Mouse (Mus musculus) embryonic facial prominence, embryonic 14.5 days (tissue): ENCODE data around the gene Frmd4a. TPM values are rescaled to one million over a fixed set of nuclear protein-coding genes. Genes with fewer than 3 reads are reported as not detected.

Experiments used
- ATAC-seq: fragments of 200-750 bp; cut with Nextera tagmentation; 2 replicates; pipeline ENCODE4 v1.8.0; 2017; ENCODE audit warnings: low read depth, moderate number of reproducible peaks, moderate TSS enrichment
- DNase-seq: peaks from one replicate; pipeline ENCODE4 v3.0.0-alpha.2; 2015; ENCODE audit warnings: low spot score
- H3K27ac ChIP-seq: fragments of 300-500 bp; sonication (generic); replicated peaks from 2 replicates; pipeline ENCODE4 v1.5.1; 2014; ENCODE audit warnings: low read depth, mild to moderate bottlenecking, low read length, moderate library complexity
- H3K27me3 ChIP-seq: fragments of 300-500 bp; sonication (generic); replicated peaks from 2 replicates; pipeline ENCODE4 v1.6.1; 2014; ENCODE audit warnings: low read length; ENCODE audit not compliant: control insufficient read depth, insufficient read depth
- H3K36me3 ChIP-seq: fragments of 300-500 bp; sonication (generic); 2 replicates; pipeline ENCODE4 v1.6.1; 2014; ENCODE audit warnings: low read length, mixed read lengths; ENCODE audit not compliant: control insufficient read depth, insufficient read depth
- H3K4me1 ChIP-seq: fragments of 300-500 bp; sonication (generic); 2 replicates; pipeline ENCODE4 v1.6.1; 2014; ENCODE audit warnings: antibody characterized with exemption, low read length; ENCODE audit not compliant: control insufficient read depth, insufficient read depth
- H3K4me2 ChIP-seq: fragments of 300-500 bp; sonication (generic); 2 replicates; pipeline ENCODE4 v1.6.1; 2014; ENCODE audit warnings: low read depth, mild to moderate bottlenecking, low read length, moderate library complexity, mixed read lengths
- H3K4me3 ChIP-seq: fragments of 300-500 bp; sonication (generic); 2 replicates; pipeline ENCODE4 v1.5.1; 2014; ENCODE audit warnings: low read depth, mild to moderate bottlenecking, low read length
- H3K9ac ChIP-seq: fragments of 300-500 bp; sonication (generic); 2 replicates; pipeline ENCODE4 v1.6.1; 2014; ENCODE audit warnings: low read depth, mild to moderate bottlenecking, low read length, moderate library complexity, mixed read lengths
- H3K9me3 ChIP-seq: fragments of 300-500 bp; sonication (generic); 2 replicates; pipeline ENCODE4 v1.6.1; 2016; ENCODE audit warnings: low read length; ENCODE audit not compliant: control insufficient read depth
- WGBS: fragments of 180-500 bp; shearing (Covaris S2); extraction: QIAGEN DNeasy Blood & Tissue Kit; methylation state at CpG from one replicate; pipeline ENCODE4 v1.1.7; 2014; 5-methylcytosine and 5-hydroxymethylcytosine counted together
- polyA plus RNA-seq: library from polyadenylated mRNA; unstranded; fragments of >200 nt; fragmentation: Nextera tagmentation; extraction: Ambion mirVana; gene quantifications from 2 replicates; pipeline ENCODE4 v1.2.1, GENCODE M21; 2014

Frmd4a gene
- polyA plus RNA-seq, 1 experiment from 2014 or later = 27.2 TPM

DNA sequence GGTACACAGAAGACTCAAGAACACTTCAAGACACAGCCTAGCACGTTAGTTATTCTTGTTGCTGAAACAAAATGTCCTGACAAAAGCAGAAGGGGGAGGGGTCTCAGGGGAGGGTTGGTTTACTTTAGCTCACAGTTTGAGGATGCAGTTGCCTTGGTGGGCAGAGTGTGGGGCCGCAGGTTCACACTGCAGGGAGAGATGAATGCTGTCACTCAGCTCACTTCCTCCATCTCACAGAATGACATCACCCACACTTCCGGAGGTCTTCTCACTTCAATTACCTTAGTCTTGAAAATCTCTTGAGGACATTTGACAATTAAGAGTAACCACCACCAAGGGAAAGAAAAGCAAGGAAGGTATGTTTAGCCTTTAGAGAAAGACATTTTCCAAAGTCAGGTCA lies 574.1 kb downstream of the Frmd4a start:
- Histone ChIP-seq H3K9me3 (no peaks in the 10 kb centered on the region), H3K36me3 (peaks cover 88% of the 10 kb centered on the region), H3K4me1 (peaks cover 25% of the 10 kb centered on the region), H3K4me2 (no peak overlapping the region), H3K9ac (no peak overlapping the region), H3K27ac (no peak overlapping the region), H3K27me3 (no peaks in the 10 kb centered on the region), H3K4me3 (no peak overlapping the region)
- DNase-seq (no peak), ATAC-seq (no peak)
- WGBS = 75% methylated on average over 3 of the region's 3 CpGs

DNA sequence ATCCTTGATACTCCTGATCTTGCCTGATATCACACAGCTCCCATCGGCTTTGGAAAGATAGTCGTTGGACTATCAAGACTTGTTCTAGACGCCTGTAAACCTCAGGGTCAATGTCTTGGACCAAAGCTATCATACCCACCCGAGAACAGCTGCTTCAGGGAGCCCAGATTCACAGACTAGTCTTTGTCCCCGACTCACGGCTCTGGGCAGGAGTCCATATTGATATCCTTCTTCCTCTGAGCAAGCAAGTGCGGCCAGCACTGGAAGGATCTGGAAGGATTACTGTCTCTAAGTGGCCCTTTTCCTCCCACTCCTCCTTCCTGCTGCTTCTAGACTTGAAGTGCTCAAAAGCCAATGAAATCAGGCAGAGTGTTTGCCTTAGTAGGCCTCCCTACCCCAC lies 575.1 kb downstream of the Frmd4a start:
- DNase-seq = no peak
- no peaks in the 10 kb centered on the region for H3K9me3 ChIP-seq
- ATAC-seq = no peak
- H3K36me3 ChIP-seq = peaks cover 89% of the 10 kb centered on the region
- H3K4me1 ChIP-seq = peaks cover 15% of the 10 kb centered on the region
- H3K9ac ChIP-seq = no peak overlapping the region
- H3K4me3 ChIP-seq = no peak overlapping the region
- H3K27me3 ChIP-seq = no peaks in the 10 kb centered on the region
- H3K4me2 ChIP-seq = no peak overlapping the region
- 89% methylated on average over 7 of the region's 7 CpGs for WGBS
- no peak overlapping the region for H3K27ac ChIP-seq

DNA sequence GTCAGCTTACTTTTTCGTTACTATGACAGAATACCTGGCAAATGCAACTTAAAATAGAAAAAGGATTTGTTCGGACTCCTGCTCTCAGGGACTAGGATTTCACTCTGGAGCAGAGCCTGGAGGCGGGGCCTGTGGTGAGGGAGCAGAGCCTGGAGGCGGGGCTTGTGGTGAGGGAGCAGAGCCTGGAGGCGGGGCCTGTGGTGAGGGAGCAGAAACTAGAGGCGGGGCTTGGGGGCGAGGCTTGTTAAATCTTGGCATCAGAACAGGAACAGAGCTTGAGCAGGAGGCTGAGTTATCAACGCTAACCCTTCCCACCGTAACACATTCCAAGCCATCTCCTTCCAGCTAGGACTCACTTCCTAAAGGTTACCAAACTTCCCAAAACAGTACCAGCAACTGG lies 575.9 kb downstream of the Frmd4a start:
- 42% methylated on average over 9 of the region's 9 CpGs for WGBS
- H3K9me3 ChIP-seq = no peaks in the 10 kb centered on the region
- H3K4me2 ChIP-seq = no peak overlapping the region
- ATAC-seq = peak; percentile 42; the same call in 1 of the 2 replicates
- no peak overlapping the region; the same call in 1 of the 2 replicates for H3K27ac ChIP-seq
- H3K4me1 ChIP-seq = peaks cover 7% of the 10 kb centered on the region
- H3K27me3 ChIP-seq = no peaks in the 10 kb centered on the region
- H3K4me3 ChIP-seq = no peak overlapping the region
- no peak overlapping the region for H3K9ac ChIP-seq
- peaks cover 97% of the 10 kb centered on the region for H3K36me3 ChIP-seq
- peak; percentile 88 for DNase-seq

GRCm38 (mm10) chr2:4593878-4594387 lies 576.4 kb downstream of the Frmd4a start:
- Histone ChIP-seq H3K4me2 (no peak overlapping the region), H3K27me3 (no peaks in the 10 kb centered on the region), H3K9ac (no peak overlapping the region), H3K27ac (no peak overlapping the region), H3K4me1 (peaks cover 2% of the 10 kb centered on the region; the same call in 1 of the 2 replicates), H3K9me3 (no peaks in the 10 kb centered on the region), H3K4me3 (no peak overlapping the region), H3K36me3 (peaks cover 92% of the 10 kb centered on the region)
- 85% methylated on average over 3 of the region's 3 CpGs for WGBS
- ATAC-seq (peak; percentile 32; the same call in 1 of the 2 replicates), DNase-seq (no peak)

DNA sequence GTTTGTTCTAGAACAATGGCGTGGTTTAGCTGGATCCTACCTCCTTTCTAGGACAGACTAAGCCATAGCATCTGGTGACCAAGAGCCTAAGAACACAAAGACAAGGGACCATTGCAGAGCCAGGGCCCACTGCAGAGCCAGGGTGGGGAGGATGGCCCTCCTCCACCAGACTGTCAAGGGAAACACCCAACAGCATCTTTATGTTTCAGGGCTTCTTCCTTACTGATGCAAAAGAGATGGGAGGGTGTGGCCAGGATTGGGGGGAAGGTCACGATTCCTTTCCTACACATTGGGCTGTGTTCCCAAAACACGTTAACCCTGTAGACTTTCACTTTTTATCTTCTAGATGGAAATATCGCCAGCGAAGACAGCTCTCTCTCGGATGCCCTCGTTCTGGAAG lies 579.5 kb downstream of the Frmd4a start:
- ATAC-seq = no peak
- WGBS = 88% methylated on average over 7 of the region's 7 CpGs
- H3K36me3 ChIP-seq = peaks cover 82% of the 10 kb centered on the region

DNA sequence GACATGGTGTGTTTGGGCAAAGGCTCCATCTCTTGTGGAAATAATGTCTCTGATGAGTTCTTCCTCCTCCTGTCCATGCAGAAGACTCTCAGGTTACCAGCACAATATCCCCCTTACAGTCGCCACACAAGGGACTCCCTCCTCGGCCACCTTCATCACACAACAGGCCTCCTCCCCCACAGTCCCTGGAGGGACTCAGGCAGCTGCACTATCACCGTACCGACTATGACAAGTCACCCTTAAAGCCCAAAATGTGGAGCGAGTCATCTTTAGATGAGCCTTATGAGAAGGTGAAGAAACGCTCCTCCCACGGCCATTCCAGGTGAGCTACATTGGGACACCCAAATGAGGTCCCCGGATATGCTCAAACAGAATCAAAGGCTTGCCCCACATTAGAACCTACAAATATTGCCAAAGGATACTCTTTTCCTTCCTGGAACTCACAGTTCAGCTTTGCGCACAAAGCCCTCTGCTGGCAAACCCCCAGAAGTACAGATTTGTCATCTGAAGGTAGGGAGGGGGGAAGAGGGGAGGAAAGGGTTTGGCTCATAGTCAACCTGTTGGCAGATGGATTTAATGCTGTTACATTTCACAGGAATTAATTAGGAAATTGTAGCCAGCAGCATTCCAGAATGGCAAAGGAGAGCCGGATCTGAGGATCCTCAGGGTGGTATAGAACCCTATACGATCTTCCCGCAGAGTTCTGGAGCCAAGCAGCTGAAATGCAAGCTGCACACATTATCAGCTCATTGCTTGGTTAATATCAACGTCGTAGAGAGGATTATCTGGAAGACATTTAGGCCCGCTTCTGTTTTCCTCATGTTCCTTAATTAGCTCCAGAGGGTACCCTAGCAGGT lies 583.7 kb downstream of the Frmd4a start:
- Histone ChIP-seq H3K27me3 (no peaks in the 10 kb centered on the region), H3K36me3 (peaks cover 81% of the 10 kb centered on the region), H3K4me3 (no peak overlapping the region), H3K4me1 (no peaks in the 10 kb centered on the region), H3K9me3 (no peaks in the 10 kb centered on the region), H3K9ac (no peak overlapping the region), H3K4me2 (no peak overlapping the region), H3K27ac (no peak overlapping the region)
- 34% methylated on average over 15 of the region's 15 CpGs for WGBS
- ATAC-seq (peak; percentile 35; the same call in 1 of the 2 replicates), DNase-seq (peak; percentile 82)

More for the DNA sequence above, 579.5 kb downstream of the Frmd4a start:
- H3K4me2 ChIP-seq = no peak overlapping the region
- H3K4me1 ChIP-seq = no peaks in the 10 kb centered on the region
- H3K27me3 ChIP-seq = no peaks in the 10 kb centered on the region
- no peak for DNase-seq
- H3K27ac ChIP-seq = no peak overlapping the region
- no peaks in the 10 kb centered on the region for H3K9me3 ChIP-seq
- no peak overlapping the region for H3K4me3 ChIP-seq
- no peak overlapping the region for H3K9ac ChIP-seq

GRCm38 (mm10) chr2:4603361-4603945 lies 585.9 kb downstream of the Frmd4a start:
- no peaks in the 10 kb centered on the region for H3K27me3 ChIP-seq
- H3K9ac ChIP-seq = no peak overlapping the region
- H3K4me1 ChIP-seq = no peaks in the 10 kb centered on the region
- H3K36me3 ChIP-seq = peaks cover 80% of the 10 kb centered on the region
- DNase-seq (no peak), ATAC-seq (no peak)
- no peak overlapping the region for H3K4me2 ChIP-seq
- H3K4me3 ChIP-seq = no peak overlapping the region
- H3K27ac ChIP-seq = no peak overlapping the region
- WGBS = 93% methylated on average over 33 of the region's 33 CpGs
- no peaks in the 10 kb centered on the region for H3K9me3 ChIP-seq

GRCm38 (mm10) chr2:4606559-4606958 lies 589.0 kb downstream of the Frmd4a start:
- no peak overlapping the region for H3K27ac ChIP-seq

More at GRCm38 (mm10) chr2:4606559-4606958, 589.0 kb downstream of the Frmd4a start:
- Histone ChIP-seq H3K4me1 (no peaks in the 10 kb centered on the region), H3K9ac (no peak overlapping the region), H3K36me3 (peaks cover 93% of the 10 kb centered on the region), H3K4me3 (no peak overlapping the region), H3K4me2 (no peak overlapping the region), H3K9me3 (no peaks in the 10 kb centered on the region), H3K27me3 (no peaks in the 10 kb centered on the region)
- DNase-seq (peak; percentile 62), ATAC-seq (no peak)
- WGBS = 79% methylated on average over 3 of the region's 3 CpGs
